Mouse (Mus musculus) hindbrain, embryonic 15.5 days (tissue): ENCODE measurements around the gene Bfsp2. TPM values are rescaled to one million over a fixed set of nuclear protein-coding genes. Genes with fewer than 3 reads are reported as not detected.

Experiments
- ATAC-seq: fragments of 200-750 bp; cut with Nextera tagmentation; 2 replicates; pipeline ENCODE4 v1.8.0; 2017; ENCODE audit warnings: low read depth, moderate number of reproducible peaks, moderate TSS enrichment; ENCODE audit not compliant: low FRiP score
- H3K27ac ChIP-seq: fragments of 300-500 bp; sonication (generic); replicated peaks from 2 replicates; pipeline ENCODE4 v1.5.1; 2015; ENCODE audit warnings: mild to moderate bottlenecking, inconsistent platforms
- H3K27me3 ChIP-seq: fragments of 300-500 bp; sonication (generic); 2 replicates; pipeline ENCODE4 v1.6.1; 2015; ENCODE audit warnings: control low read depth, inconsistent platforms
- H3K36me3 ChIP-seq: fragments of 300-500 bp; sonication (generic); 2 replicates; pipeline ENCODE4 v1.6.1; 2015; ENCODE audit warnings: control low read depth, inconsistent platforms
- H3K4me1 ChIP-seq: fragments of 300-500 bp; sonication (generic); replicated peaks from 2 replicates; pipeline ENCODE4 v1.6.1; 2015; ENCODE audit warnings: control low read depth, inconsistent platforms
- H3K4me2 ChIP-seq: fragments of 300-500 bp; sonication (generic); 2 replicates; pipeline ENCODE4 v1.6.1; 2015; ENCODE audit warnings: moderate library complexity, mild to moderate bottlenecking, inconsistent platforms
- H3K4me3 ChIP-seq: fragments of 300-500 bp; sonication (generic); 2 replicates; pipeline ENCODE4 v1.5.1; 2015; ENCODE audit warnings: mild to moderate bottlenecking, inconsistent platforms
- H3K9ac ChIP-seq: fragments of 300-500 bp; sonication (generic); 2 replicates; pipeline ENCODE4 v1.6.1; 2015; ENCODE audit warnings: inconsistent platforms
- H3K9me3 ChIP-seq: fragments of 300-500 bp; sonication (generic); 2 replicates; pipeline ENCODE4 v1.6.1; 2016; ENCODE audit warnings: control low read depth, inconsistent platforms
- WGBS: fragments of 180-500 bp; shearing (Covaris S2); methylation state at CpG from one replicate; pipeline ENCODE4 v1.1.7; 2015; 5-methylcytosine and 5-hydroxymethylcytosine counted together
- polyA plus RNA-seq: library from polyadenylated mRNA; unstranded; fragments of >200 nt; fragmentation: Nextera tagmentation; extraction: Ambion mirVana; gene quantifications from 2 replicates; pipeline ENCODE4 v1.2.1, GENCODE M21; 2015

The Bfsp2 gene
- polyA plus RNA-seq, 1 experiment from 2014 or later: 6.2 TPM

- no peak for ATAC-seq
- 80% methylated on average over 6 of the region's 6 CpGs for WGBS
- H3K9me3 ChIP-seq: no peaks in the 10 kb centered on the region
- H3K36me3 ChIP-seq: no peaks in the 10 kb centered on the region
- H3K27me3 ChIP-seq: no peaks in the 10 kb centered on the region
- no peak overlapping the region for H3K4me2 ChIP-seq
- peaks cover 22% of the 10 kb centered on the region for H3K4me1 ChIP-seq
- H3K27ac ChIP-seq: no peak overlapping the region
- no peak overlapping the region for H3K9ac ChIP-seq
- no peak overlapping the region for H3K4me3 ChIP-seq
These were observed 4.8 kb downstream of the Bfsp2 start for GRCm38 (mm10) chr9:103475414-103475813.

- WGBS: 17% methylated on average over 13 of the region's 13 CpGs
- no peak overlapping the region for H3K9ac ChIP-seq
- no peak overlapping the region for H3K4me3 ChIP-seq
- H3K27me3 ChIP-seq: no peaks in the 10 kb centered on the region
- peaks cover 21% of the 10 kb centered on the region for H3K4me1 ChIP-seq
- ATAC-seq: peak; percentile 58; the same call in 1 of the 2 replicates
- H3K9me3 ChIP-seq: no peaks in the 10 kb centered on the region
- peak overlapping the region; percentile 43 for H3K4me2 ChIP-seq
- peak overlapping the region; percentile 60 for H3K27ac ChIP-seq
- no peaks in the 10 kb centered on the region for H3K36me3 ChIP-seq
These were observed 6.1 kb downstream of the Bfsp2 start for GRCm38 (mm10) chr9:103473915-103474688.

GRCm38 (mm10) chr9:103471784-103472183 lies 8.4 kb downstream of the Bfsp2 start:
- H3K4me3 ChIP-seq: no peak overlapping the region
- no peak for ATAC-seq
- no peak overlapping the region for H3K27ac ChIP-seq
- H3K27me3 ChIP-seq: no peaks in the 10 kb centered on the region
- H3K9me3 ChIP-seq: no peaks in the 10 kb centered on the region
- 22% methylated on average over 11 of the region's 11 CpGs for WGBS
- no peaks in the 10 kb centered on the region for H3K36me3 ChIP-seq
- no peak overlapping the region for H3K9ac ChIP-seq
- peak overlapping the region; percentile 36 for H3K4me2 ChIP-seq
- H3K4me1 ChIP-seq: peaks cover 21% of the 10 kb centered on the region

GRCm38 (mm10) chr9:103469516-103469915 lies 10.7 kb downstream of the Bfsp2 start:
- Histone ChIP-seq H3K9me3 (no peaks in the 10 kb centered on the region), H3K27me3 (no peaks in the 10 kb centered on the region), H3K27ac (no peak overlapping the region), H3K4me3 (no peak overlapping the region), H3K9ac (no peak overlapping the region), H3K4me1 (peaks cover 33% of the 10 kb centered on the region), H3K4me2 (no peak overlapping the region), H3K36me3 (no peaks in the 10 kb centered on the region)
- ATAC-seq: no peak
- WGBS: 70% methylated on average over 5 of the region's 5 CpGs

- no peaks in the 10 kb centered on the region for H3K9me3 ChIP-seq
- no peak overlapping the region for H3K4me2 ChIP-seq
- H3K4me3 ChIP-seq: no peak overlapping the region
- no peaks in the 10 kb centered on the region for H3K27me3 ChIP-seq
- no peak overlapping the region for H3K27ac ChIP-seq
- 71% methylated on average over 7 of the region's 7 CpGs for WGBS
- H3K4me1 ChIP-seq: peaks cover 27% of the 10 kb centered on the region
- ATAC-seq: no peak
- H3K9ac ChIP-seq: no peak overlapping the region
- no peaks in the 10 kb centered on the region for H3K36me3 ChIP-seq
These were observed 11.3 kb downstream of the Bfsp2 start for GRCm38 (mm10) chr9:103468911-103469310.

- no peak overlapping the region for H3K4me3 ChIP-seq
- H3K9me3 ChIP-seq: no peaks in the 10 kb centered on the region
- H3K4me2 ChIP-seq: no peak overlapping the region
- H3K36me3 ChIP-seq: no peaks in the 10 kb centered on the region
- no peaks in the 10 kb centered on the region for H3K27me3 ChIP-seq
- peak; percentile 62; the same call in 1 of the 2 replicates for ATAC-seq
- 23% methylated on average over 13 of the region's 13 CpGs for WGBS
- peak overlapping the region; percentile 69 for H3K27ac ChIP-seq
- H3K4me1 ChIP-seq: peaks cover 14% of the 10 kb centered on the region
- H3K9ac ChIP-seq: no peak overlapping the region
These were observed 14.5 kb downstream of the Bfsp2 start for GRCm38 (mm10) chr9:103465711-103466220.

GRCm38 (mm10) chr9:103465293-103465692 lies 14.9 kb downstream of the Bfsp2 start:
- ATAC-seq: no peak
- Histone ChIP-seq H3K27me3 (no peaks in the 10 kb centered on the region), H3K9ac (no peak overlapping the region), H3K4me1 (peaks cover 14% of the 10 kb centered on the region), H3K27ac (peak overlapping the region; percentile 69), H3K9me3 (no peaks in the 10 kb centered on the region), H3K4me2 (no peak overlapping the region), H3K36me3 (no peaks in the 10 kb centered on the region), H3K4me3 (no peak overlapping the region)
- WGBS: 19% methylated on average over 1 of the region's 1 CpGs

- H3K27me3 ChIP-seq: no peaks in the 10 kb centered on the region
- no peak overlapping the region for H3K27ac ChIP-seq
- 55% methylated on average over 6 of the region's 6 CpGs for WGBS
- no peak overlapping the region for H3K4me2 ChIP-seq
- H3K9ac ChIP-seq: no peak overlapping the region
- H3K4me1 ChIP-seq: peaks cover 14% of the 10 kb centered on the region
- no peaks in the 10 kb centered on the region for H3K36me3 ChIP-seq
- ATAC-seq: no peak
- no peak overlapping the region for H3K4me3 ChIP-seq
- no peaks in the 10 kb centered on the region for H3K9me3 ChIP-seq
These were observed 16.4 kb downstream of the Bfsp2 start for GRCm38 (mm10) chr9:103463833-103464232.

GRCm38 (mm10) chr9:103459839-103460238 lies 20.4 kb downstream of the Bfsp2 start:
- Histone ChIP-seq H3K9ac (no peak overlapping the region), H3K9me3 (no peaks in the 10 kb centered on the region), H3K27me3 (no peaks in the 10 kb centered on the region), H3K4me3 (no peak overlapping the region), H3K4me2 (no peak overlapping the region), H3K36me3 (no peaks in the 10 kb centered on the region), H3K4me1 (no peaks in the 10 kb centered on the region), H3K27ac (no peak overlapping the region)
- 56% methylated on average over 2 of the region's 2 CpGs for WGBS
- ATAC-seq: no peak

- Histone ChIP-seq H3K27ac (no peak overlapping the region), H3K36me3 (no peaks in the 10 kb centered on the region), H3K4me2 (no peak overlapping the region), H3K27me3 (no peaks in the 10 kb centered on the region), H3K4me1 (no peaks in the 10 kb centered on the region), H3K9me3 (no peaks in the 10 kb centered on the region), H3K9ac (no peak overlapping the region), H3K4me3 (no peak overlapping the region)
- 100% methylated on average over 1 of the region's 1 CpGs for WGBS
- ATAC-seq: no peak
These were observed 20.9 kb downstream of the Bfsp2 start for GRCm38 (mm10) chr9:103459307-103459706.

- 0 out of 2 replicates have a peak, but pooled peaks cover 3% of the 10 kb centered on the region for H3K4me1 ChIP-seq
- no peak overlapping the region for H3K4me2 ChIP-seq
- WGBS: 58% methylated on average over 6 of the region's 6 CpGs
- no peak overlapping the region for H3K4me3 ChIP-seq
- no peaks in the 10 kb centered on the region for H3K36me3 ChIP-seq
- no peak overlapping the region for H3K9ac ChIP-seq
- H3K9me3 ChIP-seq: no peaks in the 10 kb centered on the region
- ATAC-seq: no peak
- H3K27me3 ChIP-seq: no peaks in the 10 kb centered on the region
- no peak overlapping the region for H3K27ac ChIP-seq
These were observed 30.6 kb downstream of the Bfsp2 start for GRCm38 (mm10) chr9:103449651-103450050.

- H3K4me2 ChIP-seq: no peak overlapping the region
- peaks cover 7% of the 10 kb centered on the region for H3K4me1 ChIP-seq
- no peaks in the 10 kb centered on the region for H3K36me3 ChIP-seq
- no peak for ATAC-seq
- H3K27me3 ChIP-seq: no peaks in the 10 kb centered on the region
- no peak overlapping the region for H3K27ac ChIP-seq
- WGBS: 91% methylated on average over 7 of the region's 7 CpGs
- no peak overlapping the region for H3K9ac ChIP-seq
- H3K9me3 ChIP-seq: no peaks in the 10 kb centered on the region
- H3K4me3 ChIP-seq: no peak overlapping the region
These were observed 31.1 kb downstream of the Bfsp2 start for GRCm38 (mm10) chr9:103449092-103449491.
